In the genomic region with DNA sequence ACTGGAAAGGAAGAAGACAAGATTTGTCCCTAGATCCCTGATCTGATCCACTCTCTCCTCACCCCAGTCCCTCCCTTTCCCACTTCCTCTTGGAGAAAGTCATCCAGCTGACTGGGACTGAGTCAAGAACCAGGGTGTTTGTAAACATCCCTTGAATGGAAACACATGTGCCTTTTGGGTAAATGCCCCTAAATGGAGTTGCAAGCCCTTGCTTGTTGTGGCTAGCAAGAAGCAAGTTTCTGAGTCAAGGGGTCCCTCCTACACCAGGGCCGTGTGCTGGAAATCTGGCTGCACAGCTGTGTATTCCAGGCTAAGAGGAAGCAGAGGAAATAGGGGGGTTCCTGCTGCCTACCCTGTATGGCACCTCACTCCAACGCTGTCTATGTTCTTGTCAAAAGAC, we compare ENCODE assay signal across 19 mouse cellular contexts.
DNase-seq lines count a peak whose midpoint lies in the region; ATAC-seq and TF ChIP-seq lines count a peak whose summit lies in the region.
"Had no signal": no experiment of that assay in that cellular context is flagged by ENCODE, and none has a peak within 500 bp of the region (broad histone marks: within the 10 kb centered on the region; RNA-seq: fewer than 3 reads in every experiment).

No protein-coding gene starts in this region.

- no peak for TF ChIP-seq CTCF in intestine, postnatal 0 days (IDR thresholded peaks at IDR 0.05; ENCODE audit: low read depth)
- TF ChIP-seq CTCF in embryonic fibroblast, embryonic 13.5 days (IDR thresholded peaks at IDR 0.05; ENCODE audit: borderline replicate concordance, insufficient read depth, low read length), result no peak
- no peak for TF ChIP-seq CTCF in left cerebral cortex, adult 2 months (IDR thresholded peaks at IDR 0.05)

- ATAC-seq in intestine, embryonic 15.5 days, result peak; percentile 19; the same call in 1 of the 2 replicates
- no peak for ATAC-seq in intestine, postnatal 0 days
- ATAC-seq: hindbrain, postnatal 0 days; liver, embryonic 12.5 days had no signal

- H3K27me3 ChIP-seq in intestine, embryonic 15.5 days (replicated peaks), result no peaks in the 10 kb centered on the region
- no peaks in the 10 kb centered on the region for H3K27me3 ChIP-seq in intestine, postnatal 0 days (replicated peaks; ENCODE audit: control insufficient read depth, insufficient read depth, low read length)
- H3K27me3 ChIP-seq: embryonic facial prominence, embryonic 13.5 days; kidney, embryonic 15.5 days; liver, embryonic 12.5 days; midbrain, embryonic 12.5 days had no signal

- no peak for TF ChIP-seq POLR2A in embryonic fibroblast, embryonic 13.5 days (IDR thresholded peaks at IDR 0.05; ENCODE audit: low read depth, low read length)

- DNase-seq in gastrocnemius, adult 18-20 months (ENCODE audit: low spot score), result peak; percentile 64
- DNase-seq in gastrocnemius, postnatal 10 days, result no peak
- DNase-seq in lung, postnatal 25 days (ENCODE audit: low spot score), result peak; percentile 64
- DNase-seq in left cerebral cortex, adult 11 months (ENCODE audit: low spot score), result no peak
- no peak for DNase-seq in left cerebral cortex, adult 2 months (ENCODE audit: extremely low spot score in 1 of 2, low spot score in 2 of 2)
- DNase-seq: adrenal gland, postnatal 25 days; cerebellum, adult 2 months; left cerebral cortex, postnatal 4 days; right cerebral cortex, postnatal 25 days; thymus, adult 2 months had no signal

- no peak overlapping the region for H3K4me3 ChIP-seq in intestine, embryonic 15.5 days (replicated peaks)
- H3K4me3 ChIP-seq in intestine, postnatal 0 days (ENCODE audit: low read depth, low read length), result no peak overlapping the region
- H3K4me3 ChIP-seq in embryonic fibroblast, embryonic 13.5 days (ENCODE audit: insufficient read depth, low read length), result no peak overlapping the region
- no peak overlapping the region for H3K4me3 ChIP-seq in left cerebral cortex, adult 2 months
- H3K4me3 ChIP-seq: embryonic facial prominence, embryonic 13.5 days; forebrain, embryonic 10.5 days; kidney, embryonic 15.5 days; liver, embryonic 12.5 days; midbrain, embryonic 12.5 days had no signal

- H3K9me3 ChIP-seq in intestine, embryonic 15.5 days, result no peaks in the 10 kb centered on the region
- no peaks in the 10 kb centered on the region for H3K9me3 ChIP-seq in intestine, postnatal 0 days (ENCODE audit: control insufficient read depth)
- H3K9me3 ChIP-seq: embryonic facial prominence, embryonic 13.5 days; forebrain, embryonic 10.5 days; kidney, embryonic 15.5 days; liver, embryonic 12.5 days; midbrain, embryonic 12.5 days had no signal

- WGBS in intestine, embryonic 15.5 days, result 55% methylated on average over 2 of the region's 2 CpGs
- WGBS in intestine, postnatal 0 days, result 72% methylated on average over 2 of the region's 2 CpGs

- H3K9ac ChIP-seq in intestine, embryonic 15.5 days, result no peak overlapping the region
- H3K9ac ChIP-seq in intestine, postnatal 0 days (ENCODE audit: low read depth, low read length), result no peak overlapping the region
- H3K9ac ChIP-seq: embryonic facial prominence, embryonic 13.5 days; kidney, embryonic 15.5 days; liver, embryonic 12.5 days; midbrain, embryonic 12.5 days had no signal

- H3K4me1 ChIP-seq in intestine, embryonic 15.5 days (replicated peaks), result 0 out of 2 replicates have a peak, but pooled peaks cover 12% of the 10 kb centered on the region
- no peaks in the 10 kb centered on the region for H3K4me1 ChIP-seq in intestine, postnatal 0 days (replicated peaks; ENCODE audit: control insufficient read depth, insufficient read depth, low read length)
- peaks cover 12% of the 10 kb centered on the region for H3K4me1 ChIP-seq in embryonic fibroblast, embryonic 13.5 days (ENCODE audit: control insufficient read depth, insufficient read depth, low read length)
- H3K4me1 ChIP-seq: midbrain, embryonic 12.5 days had no signal

- H3K36me3 ChIP-seq in intestine, embryonic 15.5 days, result no peaks in the 10 kb centered on the region
- H3K36me3 ChIP-seq in intestine, postnatal 0 days (ENCODE audit: control insufficient read depth, insufficient read depth), result no peaks in the 10 kb centered on the region
- H3K36me3 ChIP-seq: embryonic facial prominence, embryonic 13.5 days; forebrain, embryonic 10.5 days; kidney, embryonic 15.5 days; liver, embryonic 12.5 days; midbrain, embryonic 12.5 days had no signal

- H3K4me2 ChIP-seq in intestine, embryonic 15.5 days (replicated peaks), result no peak overlapping the region
- H3K4me2 ChIP-seq in intestine, postnatal 0 days (replicated peaks; ENCODE audit: low read depth), result no peak overlapping the region
- H3K4me2 ChIP-seq: embryonic facial prominence, embryonic 13.5 days; kidney, embryonic 15.5 days; liver, embryonic 12.5 days; midbrain, embryonic 12.5 days had no signal

- intact Hi-C loops in left cerebral cortex, adult 2 months (cut with DNase I), result no loop called here

- H3K27ac ChIP-seq in intestine, embryonic 15.5 days, result no peak overlapping the region
- H3K27ac ChIP-seq in intestine, postnatal 0 days (ENCODE audit: low read depth, low read length), result no peak overlapping the region
- H3K27ac ChIP-seq in embryonic fibroblast, embryonic 13.5 days (ENCODE audit: insufficient read depth, low read length), result peak overlapping the region; percentile 30
- H3K27ac ChIP-seq in left cerebral cortex, adult 2 months, result no peak overlapping the region
- H3K27ac ChIP-seq: embryonic facial prominence, embryonic 13.5 days; forebrain, embryonic 10.5 days; hindbrain, postnatal 0 days; kidney, embryonic 15.5 days; liver, embryonic 12.5 days; midbrain, embryonic 12.5 days had no signal

Comparison
In these comparisons a context has a peak if more than half of its experiments do, and no peak if none do; other contexts are left out.
1. DNase-seq: peak in gastrocnemius, adult 18-20 months (single experiment) and lung, postnatal 25 days (single experiment); none in gastrocnemius, postnatal 10 days (single experiment), left cerebral cortex, adult 11 months (single experiment) and left cerebral cortex, adult 2 months (0 of 2).